Mouse (Mus musculus): ENCODE results near the gene Ppp1r1b. TPM values are rescaled to one million over a fixed set of nuclear protein-coding genes. Genes with fewer than 3 reads are reported as not detected.

Gene Ppp1r1b
- polyA plus RNA-seq, 1 experiment from 2014 or later: 0.37 TPM

- H3K27me3 ChIP-seq: peaks cover 91% of the 10 kb centered on the region
- peak; percentile 18 for ATAC-seq (ENCODE audit: low FRiP score)
- H3K4me2 ChIP-seq (replicated peaks): peak overlapping the region; percentile 90
- H3K4me1 ChIP-seq: peaks cover 35% of the 10 kb centered on the region
- no peaks in the 10 kb centered on the region for H3K9me3 ChIP-seq (replicated peaks)
- H3K9ac ChIP-seq: no peak overlapping the region
- WGBS: 4% methylated on average over 11 of the region's 11 CpGs
- peak overlapping the region; percentile 47 for H3K4me3 ChIP-seq
- peak overlapping the region; percentile 79; the same call in 1 of the 2 replicates for H3K27ac ChIP-seq
- H3K36me3 ChIP-seq: no peaks in the 10 kb centered on the region
Observed at GRCm38 (mm10) chr11:98339679-98340287, 8.4 kb upstream of the Ppp1r1b start.

GRCm38 (mm10) chr11:98340597-98340996 is 7.6 kb upstream of the Ppp1r1b start:
- Histone ChIP-seq H3K4me2 (replicated peaks) (no peak overlapping the region), H3K36me3 (no peaks in the 10 kb centered on the region), H3K9ac (no peak overlapping the region), H3K9me3 (replicated peaks) (no peaks in the 10 kb centered on the region), H3K4me1 (peaks cover 35% of the 10 kb centered on the region), H3K4me3 (no peak overlapping the region), H3K27me3 (peaks cover 91% of the 10 kb centered on the region), H3K27ac (no peak overlapping the region)
- ATAC-seq (ENCODE audit: low FRiP score): no peak
- WGBS: 6% methylated on average over 4 of the region's 4 CpGs

GRCm38 (mm10) chr11:98341174-98341573 is 7.0 kb upstream of the Ppp1r1b start:
- H3K27ac ChIP-seq: no peak overlapping the region
- H3K27me3 ChIP-seq: peaks cover 91% of the 10 kb centered on the region
- peaks cover 35% of the 10 kb centered on the region for H3K4me1 ChIP-seq
- ATAC-seq (ENCODE audit: low FRiP score): no peak
- H3K9me3 ChIP-seq (replicated peaks): no peaks in the 10 kb centered on the region
- H3K4me3 ChIP-seq: no peak overlapping the region
- H3K9ac ChIP-seq: no peak overlapping the region
- H3K36me3 ChIP-seq: no peaks in the 10 kb centered on the region
- WGBS: 58% methylated on average over 4 of the region's 4 CpGs
- no peak overlapping the region for H3K4me2 ChIP-seq (replicated peaks)

GRCm38 (mm10) chr11:98342000-98342945 is 5.9 kb upstream of the Ppp1r1b start:
- H3K27me3 ChIP-seq: peaks cover 91% of the 10 kb centered on the region
- peak overlapping the region; percentile 48 for H3K4me2 ChIP-seq (replicated peaks)
- H3K9me3 ChIP-seq (replicated peaks): no peaks in the 10 kb centered on the region
- peak overlapping the region; percentile 23; the same call in 1 of the 2 replicates for H3K27ac ChIP-seq
- H3K9ac ChIP-seq: peak overlapping the region; percentile 5; the same call in 1 of the 2 replicates
- H3K4me3 ChIP-seq: peak overlapping the region; percentile 6
- ATAC-seq (ENCODE audit: low FRiP score): peak; percentile 30; the same call in 1 of the 2 replicates
- H3K36me3 ChIP-seq: no peaks in the 10 kb centered on the region
- WGBS: 2% methylated on average over 29 of the region's 29 CpGs
- peaks cover 35% of the 10 kb centered on the region for H3K4me1 ChIP-seq

GRCm38 (mm10) chr11:98345253-98345652 is 3.0 kb upstream of the Ppp1r1b start:
- Histone ChIP-seq H3K27me3 (peaks cover 92% of the 10 kb centered on the region), H3K27ac (no peak overlapping the region), H3K4me3 (no peak overlapping the region), H3K36me3 (no peaks in the 10 kb centered on the region), H3K9ac (no peak overlapping the region), H3K4me2 (replicated peaks) (peak overlapping the region; percentile 42), H3K4me1 (peaks cover 30% of the 10 kb centered on the region), H3K9me3 (replicated peaks) (no peaks in the 10 kb centered on the region)
- 2% methylated on average over 14 of the region's 14 CpGs for WGBS
- no peak for ATAC-seq (ENCODE audit: low FRiP score)

- no peak overlapping the region for H3K27ac ChIP-seq
- H3K27me3 ChIP-seq: peaks cover 94% of the 10 kb centered on the region
- H3K4me2 ChIP-seq (replicated peaks): no peak overlapping the region
- ATAC-seq (ENCODE audit: low FRiP score): no peak
- 12% methylated on average over 9 of the region's 9 CpGs for WGBS
- no peaks in the 10 kb centered on the region for H3K36me3 ChIP-seq
- H3K4me1 ChIP-seq: peaks cover 27% of the 10 kb centered on the region
- no peaks in the 10 kb centered on the region for H3K9me3 ChIP-seq (replicated peaks)
- no peak overlapping the region for H3K4me3 ChIP-seq
- H3K9ac ChIP-seq: no peak overlapping the region
Observed at GRCm38 (mm10) chr11:98346168-98346567, 2.0 kb upstream of the Ppp1r1b start.

GRCm38 (mm10) chr11:98347385-98348082 is 670 bp upstream of the Ppp1r1b start:
- Histone ChIP-seq H3K36me3 (no peaks in the 10 kb centered on the region), H3K9me3 (replicated peaks) (no peaks in the 10 kb centered on the region), H3K4me1 (peaks cover 21% of the 10 kb centered on the region), H3K27me3 (peaks cover 94% of the 10 kb centered on the region), H3K27ac (no peak overlapping the region), H3K9ac (no peak overlapping the region), H3K4me3 (peak overlapping the region; percentile 46; the same call in 1 of the 2 replicates), H3K4me2 (replicated peaks) (peak overlapping the region; percentile 84)
- WGBS: 5% methylated on average over 12 of the region's 12 CpGs
- no peak for ATAC-seq (ENCODE audit: low FRiP score)

- Histone ChIP-seq H3K4me1 (peaks cover 18% of the 10 kb centered on the region), H3K36me3 (no peaks in the 10 kb centered on the region), H3K4me3 (peak overlapping the region; percentile 46; the same call in 1 of the 2 replicates), H3K9me3 (replicated peaks) (no peaks in the 10 kb centered on the region), H3K9ac (no peak overlapping the region), H3K27me3 (peaks cover 97% of the 10 kb centered on the region), H3K27ac (no peak overlapping the region), H3K4me2 (replicated peaks) (peak overlapping the region; percentile 84)
- 3% methylated on average over 9 of the region's 9 CpGs for whole genome bisulfite sequencing
- no peak for ATAC-seq (ENCODE audit: low FRiP score)
Observed at GRCm38 (mm10) chr11:98349308-98349707, 1.1 kb downstream of the Ppp1r1b start.

GRCm38 (mm10) chr11:98352272-98352990 is 4.2 kb downstream of the Ppp1r1b start:
- H3K4me2 ChIP-seq (replicated peaks): no peak overlapping the region
- no peak overlapping the region for H3K9ac ChIP-seq
- no peak for ATAC-seq (ENCODE audit: low FRiP score)
- peaks cover 79% of the 10 kb centered on the region for H3K27me3 ChIP-seq
- no peaks in the 10 kb centered on the region for H3K9me3 ChIP-seq (replicated peaks)
- 77% methylated on average over 18 of the region's 18 CpGs for WGBS
- H3K36me3 ChIP-seq: no peaks in the 10 kb centered on the region
- H3K4me3 ChIP-seq: no peak overlapping the region
- no peak overlapping the region for H3K27ac ChIP-seq
- H3K4me1 ChIP-seq: peaks cover 18% of the 10 kb centered on the region

GRCm38 (mm10) chr11:98353651-98354211 is 5.5 kb downstream of the Ppp1r1b start:
- Histone ChIP-seq H3K27ac (no peak overlapping the region), H3K4me2 (replicated peaks) (no peak overlapping the region), H3K4me3 (no peak overlapping the region), H3K4me1 (peaks cover 11% of the 10 kb centered on the region), H3K36me3 (no peaks in the 10 kb centered on the region), H3K9me3 (replicated peaks) (no peaks in the 10 kb centered on the region), H3K9ac (no peak overlapping the region), H3K27me3 (peaks cover 66% of the 10 kb centered on the region)
- WGBS: 42% methylated on average over 8 of the region's 8 CpGs
- no peak for ATAC-seq (ENCODE audit: low FRiP score)

GRCm38 (mm10) chr11:98354445-98354844 is 6.2 kb downstream of the Ppp1r1b start:
- Histone ChIP-seq H3K27me3 (peaks cover 59% of the 10 kb centered on the region), H3K36me3 (no peaks in the 10 kb centered on the region), H3K9ac (no peak overlapping the region), H3K27ac (no peak overlapping the region), H3K9me3 (replicated peaks) (no peaks in the 10 kb centered on the region), H3K4me2 (replicated peaks) (no peak overlapping the region), H3K4me3 (no peak overlapping the region), H3K4me1 (peaks cover 15% of the 10 kb centered on the region)
- WGBS: 71% methylated on average over 14 of the region's 14 CpGs
- ATAC-seq (ENCODE audit: low FRiP score): no peak
